Mouse (Mus musculus): ENCODE measurements around the gene Lepr. TPM values are rescaled to one million over a fixed set of nuclear protein-coding genes. Genes with fewer than 3 reads are reported as not detected.

Lepr gene
- total RNA-seq (2021) = 1 to 10 TPM; 1.5 to 3.0 TPM
- long read RNA-seq, experiment 1, full-length matches to known transcripts = 1 of 2 reads
- long read RNA-seq, experiment 1, partial matches to known transcripts = 1 of 2 reads
- long read RNA-seq, experiment 1, other reads (novel, unspliced or antisense) = 0 of 2 reads
- long read RNA-seq, experiment 2, partial matches to known transcripts = 1 of 1 reads
- long read RNA-seq, experiment 2, other reads (novel, unspliced or antisense) = 0 of 1 reads

DNA sequence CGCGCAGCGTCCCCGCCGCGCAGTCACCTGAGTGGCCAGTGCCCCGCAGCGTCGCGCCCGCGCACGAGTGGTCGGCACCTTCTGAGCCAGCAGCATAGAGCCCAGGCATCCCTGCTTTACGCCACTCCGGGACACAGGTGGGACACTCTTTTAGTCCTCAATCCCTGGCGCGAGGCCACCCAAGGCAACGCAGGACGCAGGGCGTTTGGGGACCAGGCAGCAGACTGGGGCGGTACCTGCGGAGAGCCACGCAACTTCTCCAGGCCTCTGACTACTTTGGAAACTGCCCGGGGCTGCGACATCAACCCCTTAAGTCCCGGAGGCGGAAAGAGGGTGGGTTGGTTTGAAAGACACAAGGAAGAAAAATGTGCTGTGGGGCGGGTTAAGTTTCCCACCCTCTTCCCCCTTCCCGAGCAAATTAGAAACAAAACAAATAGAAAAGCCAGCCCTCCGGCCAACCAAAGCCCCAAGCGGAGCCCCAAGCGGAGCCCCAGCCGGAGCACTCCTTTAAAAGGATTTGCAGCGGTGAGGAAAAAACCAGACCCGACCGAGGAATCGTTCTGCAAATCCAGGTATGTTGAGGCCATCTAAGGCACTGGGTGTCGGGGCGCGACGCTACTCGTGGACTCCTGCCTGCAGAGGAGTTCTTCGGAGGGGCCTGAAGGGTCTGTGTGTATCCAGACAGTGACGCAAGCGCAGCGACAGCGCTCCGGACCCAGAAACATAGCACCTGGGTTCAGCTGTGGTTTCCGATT, at the start of gene Lepr:
Gene Lepr (plus strand): TSS at position 38 of the 755 bp plus-strand sequence.
- peak within 1 kb of the TSS; percentile 55 for H3K4me3 ChIP-seq
- H3K27ac ChIP-seq = no peak within 1 kb of the TSS
- DNase-seq (ENCODE audit: low spot score in 2 of 2) = no peak
- no peak for TF ChIP-seq CTCF (conservative IDR thresholded peaks at IDR 0.05)

GRCm38 (mm10) chr4:101669161-101669560, 48.0 kb upstream of the Lepr start:
- no peak for DNase-seq (ENCODE audit: low spot score in 2 of 2)
- no peak overlapping the region for H3K4me3 ChIP-seq
- no peak for TF ChIP-seq CTCF (conservative IDR thresholded peaks at IDR 0.05)
- no peak overlapping the region for H3K27ac ChIP-seq

GRCm38 (mm10) chr4:101669811-101670210, 47.4 kb upstream of the Lepr start:
- Histone ChIP-seq H3K4me3 (no peak overlapping the region), H3K27ac (no peak overlapping the region)
- TF ChIP-seq CTCF (conservative IDR thresholded peaks at IDR 0.05) = no peak
- DNase-seq (ENCODE audit: low spot score in 2 of 2) = no peak

DNA sequence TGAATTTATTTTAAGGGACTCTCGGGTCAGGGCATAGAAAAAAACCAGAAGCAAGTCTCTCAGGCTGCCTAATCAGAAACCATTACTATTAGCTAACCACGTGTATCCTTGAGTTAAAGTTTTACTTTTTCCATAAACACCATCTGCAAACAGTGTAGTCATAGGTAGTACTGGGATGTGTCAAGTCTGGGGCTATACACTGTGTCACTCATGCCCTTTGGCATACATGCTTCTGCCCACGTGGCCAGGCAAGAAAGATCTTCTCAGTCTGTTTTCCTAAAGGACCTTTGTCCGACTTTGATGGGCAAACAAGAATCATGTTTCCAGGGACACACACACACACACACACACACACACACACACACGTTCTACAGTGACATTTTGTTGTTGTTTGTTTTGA, 42.4 kb upstream of the Lepr start:
- no peak for TF ChIP-seq CTCF (conservative IDR thresholded peaks at IDR 0.05)
- Histone ChIP-seq H3K27ac (no peak overlapping the region), H3K4me3 (no peak overlapping the region)
- DNase-seq (ENCODE audit: low spot score in 2 of 2) = no peak

DNA sequence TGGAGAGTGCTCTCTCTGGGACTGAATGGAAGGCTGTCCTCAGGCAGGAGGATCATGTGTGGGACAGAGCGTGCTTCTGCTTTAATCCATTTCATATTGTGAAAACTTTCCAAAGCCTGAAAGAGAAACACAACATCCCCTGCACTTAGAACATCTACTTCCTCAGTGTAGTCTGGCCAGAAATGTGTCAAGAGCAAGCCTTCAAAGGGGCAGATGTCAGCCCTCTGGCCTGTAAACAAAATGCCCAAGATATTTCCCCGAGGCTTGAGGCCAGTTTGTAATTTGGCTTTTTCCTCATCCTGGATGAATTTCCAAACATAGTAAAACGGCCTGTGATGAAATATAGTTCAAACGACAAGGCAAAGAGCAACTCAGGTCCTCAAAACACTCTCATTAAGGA, 41.5 kb upstream of the Lepr start:
- H3K27ac ChIP-seq = no peak overlapping the region
- no peak for TF ChIP-seq CTCF (conservative IDR thresholded peaks at IDR 0.05)
- DNase-seq (ENCODE audit: low spot score in 2 of 2) = no peak
- no peak overlapping the region for H3K4me3 ChIP-seq

DNA sequence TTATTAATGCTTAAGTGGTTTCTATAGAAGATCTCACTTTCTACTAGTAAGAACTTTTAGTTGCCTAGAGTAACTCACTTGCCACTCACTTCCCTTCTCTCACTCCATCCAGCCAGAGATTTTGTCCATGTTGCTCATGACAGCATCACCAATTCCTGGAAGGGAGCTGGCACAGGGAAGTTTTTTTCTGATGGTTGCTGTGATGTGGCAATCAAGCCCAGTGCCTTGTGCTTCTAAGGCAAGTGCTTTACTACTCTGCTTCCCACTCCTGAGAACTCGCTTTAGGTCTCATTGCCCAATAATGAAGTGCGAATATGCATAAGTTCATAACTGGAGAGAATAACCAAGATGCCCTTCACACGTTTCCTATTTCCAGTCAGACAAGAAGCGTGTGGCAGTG, 34.6 kb upstream of the Lepr start:
- no peak overlapping the region for H3K4me3 ChIP-seq
- TF ChIP-seq CTCF (conservative IDR thresholded peaks at IDR 0.05) = no peak
- H3K27ac ChIP-seq = no peak overlapping the region
- DNase-seq (ENCODE audit: low spot score in 2 of 2) = no peak

- H3K4me3 ChIP-seq = no peak overlapping the region
- H3K27ac ChIP-seq = no peak overlapping the region
- no peak for TF ChIP-seq CTCF (conservative IDR thresholded peaks at IDR 0.05)
- no peak for DNase-seq (ENCODE audit: low spot score in 2 of 2)
These were observed 34.1 kb upstream of the Lepr start for GRCm38 (mm10) chr4:101683086-101683485.

DNA sequence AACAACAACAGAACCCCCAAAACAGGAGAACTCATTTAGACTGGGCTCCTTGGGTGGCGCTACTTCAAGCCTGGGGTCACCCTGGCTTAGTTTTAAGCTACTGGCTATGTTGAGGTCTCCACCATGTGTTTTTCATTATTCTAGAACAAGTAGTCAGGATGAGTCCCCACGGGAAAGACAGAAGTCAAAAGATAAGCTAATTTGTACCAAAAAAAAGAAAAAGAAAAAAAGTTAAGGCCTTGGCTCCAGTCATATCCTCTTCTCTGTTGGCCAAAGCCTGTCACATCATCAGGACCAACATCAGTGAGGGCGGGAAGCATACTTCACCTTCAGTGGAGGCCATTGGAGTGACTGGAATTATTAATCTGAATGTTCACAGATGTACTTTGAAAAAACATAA, 32.4 kb upstream of the Lepr start:
- no peak overlapping the region for H3K4me3 ChIP-seq
- no peak overlapping the region for H3K27ac ChIP-seq
- no peak for TF ChIP-seq CTCF (conservative IDR thresholded peaks at IDR 0.05)
- no peak for DNase-seq (ENCODE audit: low spot score in 2 of 2)

DNA sequence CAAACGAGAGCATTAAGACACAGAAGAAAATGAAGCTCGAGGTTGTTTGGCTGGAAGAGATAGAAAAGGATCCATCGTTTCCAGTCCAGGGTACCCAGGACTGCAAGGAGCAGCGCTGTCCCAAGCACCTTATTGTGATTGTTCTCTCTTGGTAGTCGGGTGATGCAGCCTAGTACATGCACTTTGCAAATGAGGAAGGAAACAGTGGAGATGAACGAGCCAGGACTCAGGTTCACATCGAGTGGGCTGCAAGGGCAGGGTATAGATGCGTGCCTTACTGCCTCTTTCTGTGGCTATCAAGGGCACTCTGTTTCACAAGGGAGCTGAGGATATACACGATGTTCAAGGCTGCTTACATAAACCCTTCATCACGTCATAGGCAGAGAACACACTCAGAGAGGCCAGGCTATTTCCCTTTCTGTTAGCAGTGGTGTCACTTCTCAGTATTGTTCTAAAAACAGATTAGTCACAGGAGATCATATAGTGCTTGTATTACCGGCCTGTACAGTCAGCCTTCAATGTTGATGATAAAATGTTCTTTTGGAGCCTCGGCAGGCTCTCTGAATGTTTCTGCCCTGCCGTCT, 30.9 kb upstream of the Lepr start:
- Histone ChIP-seq H3K4me3 (no peak overlapping the region), H3K27ac (no peak overlapping the region)
- TF ChIP-seq CTCF (conservative IDR thresholded peaks at IDR 0.05) = no peak
- no peak for DNase-seq (ENCODE audit: low spot score in 2 of 2)

GRCm38 (mm10) chr4:101689241-101689640, 28.0 kb upstream of the Lepr start:
- DNase-seq (ENCODE audit: low spot score in 2 of 2) = no peak
- H3K4me3 ChIP-seq = no peak overlapping the region
- TF ChIP-seq CTCF (conservative IDR thresholded peaks at IDR 0.05) = no peak
- H3K27ac ChIP-seq = peak overlapping the region; percentile 51; the same call in 1 of the 2 replicates

DNA sequence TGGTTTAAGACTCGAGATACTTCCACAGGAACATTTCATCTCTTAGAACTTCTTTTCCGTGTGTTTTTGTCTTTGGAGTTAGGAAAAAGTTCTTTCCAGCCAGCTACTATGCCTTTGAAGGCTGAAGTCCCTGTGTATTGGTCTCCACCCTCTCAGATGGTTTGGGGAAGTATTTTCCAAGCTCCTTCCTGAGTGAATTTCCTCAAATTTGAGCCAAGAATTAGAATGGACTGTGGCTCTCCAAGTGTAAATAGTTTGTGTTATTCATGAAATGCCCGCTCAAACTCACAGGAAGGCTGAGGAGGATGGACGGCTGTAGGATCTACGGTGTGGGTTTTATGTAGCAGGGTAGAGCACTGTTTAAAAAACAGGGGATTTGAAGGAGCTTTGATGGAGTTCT, 27.6 kb upstream of the Lepr start:
- TF ChIP-seq CTCF (conservative IDR thresholded peaks at IDR 0.05) = no peak
- Histone ChIP-seq H3K27ac (peak overlapping the region; percentile 51; the same call in 1 of the 2 replicates), H3K4me3 (no peak overlapping the region)
- DNase-seq (ENCODE audit: low spot score in 2 of 2) = no peak

DNA sequence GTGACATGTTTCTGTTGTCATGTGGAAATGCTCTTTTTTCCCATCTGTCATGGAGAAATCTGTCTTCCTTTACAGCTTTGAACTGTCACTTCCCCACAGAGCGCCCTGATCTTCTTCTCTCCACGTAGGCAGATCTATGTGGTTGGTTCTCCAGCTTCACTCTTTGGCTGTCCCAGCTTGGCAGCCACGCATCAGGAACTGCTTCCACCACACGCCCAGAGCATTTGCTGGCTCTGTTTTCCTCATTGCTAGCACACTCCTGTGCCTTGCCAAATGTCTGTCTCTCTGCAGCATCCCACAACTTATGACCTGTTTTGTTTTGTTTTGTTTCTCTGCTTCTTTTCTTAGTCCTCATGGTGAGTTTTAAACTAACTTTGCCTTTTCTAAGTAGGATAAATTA, 24.3 kb upstream of the Lepr start:
- Histone ChIP-seq H3K27ac (no peak overlapping the region), H3K4me3 (no peak overlapping the region)
- TF ChIP-seq CTCF (conservative IDR thresholded peaks at IDR 0.05) = no peak
- peak; percentile 37 to 55 for DNase-seq (ENCODE audit: low spot score in 2 of 2)

- TF ChIP-seq CTCF (conservative IDR thresholded peaks at IDR 0.05) = no peak
- DNase-seq (ENCODE audit: low spot score in 2 of 2) = no peak
- Histone ChIP-seq H3K4me3 (no peak overlapping the region), H3K27ac (no peak overlapping the region)
These were observed 22.7 kb upstream of the Lepr start for GRCm38 (mm10) chr4:101694529-101694928.

DNA sequence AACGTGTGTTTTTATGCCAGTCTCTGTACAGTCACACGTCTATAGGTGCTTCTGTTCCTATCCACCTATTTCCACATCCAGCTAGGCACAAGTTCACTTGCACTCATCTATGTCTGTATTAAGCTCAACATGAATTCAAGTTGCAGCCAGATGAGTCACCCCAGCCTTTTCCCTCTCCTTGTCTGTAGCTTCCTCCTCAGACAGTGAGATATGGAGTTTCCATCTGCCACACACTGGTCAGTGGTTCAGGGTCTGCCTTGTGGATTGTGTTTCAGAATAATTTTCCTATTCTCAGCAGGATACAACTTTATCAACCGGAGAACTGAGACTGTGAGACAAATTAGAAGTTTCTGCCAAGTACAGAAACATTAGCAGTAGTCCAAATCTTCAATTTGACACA, 20.0 kb upstream of the Lepr start:
- Histone ChIP-seq H3K4me3 (no peak overlapping the region), H3K27ac (no peak overlapping the region)
- DNase-seq (ENCODE audit: low spot score in 2 of 2) = no peak
- TF ChIP-seq CTCF (conservative IDR thresholded peaks at IDR 0.05) = no peak

Measured in layer of hippocampus, adult 2 months (tissue).